Mouse (Mus musculus) monocyte, adult 5-6 weeks (primary cell): ENCODE measurements at regions not wholly inside any gene's neighbourhood (a gene's known extent, or its start where the extent isn't known, plus 50 kb on each side); places are given as distances from the start of the nearest gene placed in this dataset.
A peak's percentile ranks its signal among the peaks of the same experiment; 100 is the strongest.
"Not testable (repeated sequence)": the region's sequence is repeated elsewhere in the genome, so short reads cannot be mapped to it uniquely, and the experiment has no call there.

Experiments used
- ATAC-seq: fragments of 153-309, 156-312 bp; replicated peaks from 2 replicates; pipeline ENCODE4 v1.8.0; 2017; ENCODE audit warnings: mild to moderate bottlenecking; ENCODE audit not compliant: low TSS enrichment, insufficient number of reproducible peaks, severe bottlenecking, poor library complexity, low FRiP score

GRCm38 (mm10) chr14:104216965-104217364, 250.8 kb downstream of the Pou4f1 start:
- ATAC-seq = no peak

- no peak for ATAC-seq
These were observed 257.1 kb downstream of the Pou4f1 start for GRCm38 (mm10) chr14:104210719-104211118.

GRCm38 (mm10) chr14:104208855-104209254, 258.9 kb downstream of the Pou4f1 start:
- ATAC-seq = no peak

- ATAC-seq = no peak
These were observed 259.6 kb downstream of the Pou4f1 start for GRCm38 (mm10) chr14:104208040-104208816.

GRCm38 (mm10) chr14:104206602-104207001, 261.2 kb downstream of the Pou4f1 start:
- ATAC-seq = no peak

- ATAC-seq = no peak
These were observed 264.4 kb downstream of the Pou4f1 start for GRCm38 (mm10) chr14:104203239-104203986.

GRCm38 (mm10) chr14:104193198-104193597, 274.6 kb downstream of the Pou4f1 start:
- no peak for ATAC-seq

GRCm38 (mm10) chr14:104175122-104175521, 292.7 kb downstream of the Pou4f1 start:
- no peak for ATAC-seq

- no peak for ATAC-seq
These were observed 302.6 kb upstream of the Ednrb start for GRCm38 (mm10) chr14:104146841-104147240.

GRCm38 (mm10) chr14:104145395-104145794, 301.2 kb upstream of the Ednrb start:
- ATAC-seq = no peak

GRCm38 (mm10) chr14:104114986-104115951, 271.1 kb upstream of the Ednrb start:
- ATAC-seq = no peak

- no peak for ATAC-seq
These were observed 270.0 kb upstream of the Ednrb start for GRCm38 (mm10) chr14:104114182-104114581.

GRCm38 (mm10) chr14:104113448-104113847, 269.2 kb upstream of the Ednrb start:
- ATAC-seq = no peak

- no peak for ATAC-seq
These were observed 242.2 kb upstream of the Ednrb start for GRCm38 (mm10) chr14:104086381-104086780.

GRCm38 (mm10) chr14:104064199-104064598, 220.0 kb upstream of the Ednrb start:
- not testable (repeated sequence) for ATAC-seq

GRCm38 (mm10) chr14:104053697-104054096, 209.5 kb upstream of the Ednrb start:
- no peak for ATAC-seq

- 0 out of 2 replicates have a peak, but pooled peaks have one; percentile 17 for ATAC-seq
These were observed 194.6 kb upstream of the Ednrb start for GRCm38 (mm10) chr14:104038628-104039325.

- no peak for ATAC-seq
These were observed 189.4 kb upstream of the Ednrb start for GRCm38 (mm10) chr14:104033606-104034005.
